ENCODE assay signal across 19 mouse cellular contexts in the genomic region with DNA sequence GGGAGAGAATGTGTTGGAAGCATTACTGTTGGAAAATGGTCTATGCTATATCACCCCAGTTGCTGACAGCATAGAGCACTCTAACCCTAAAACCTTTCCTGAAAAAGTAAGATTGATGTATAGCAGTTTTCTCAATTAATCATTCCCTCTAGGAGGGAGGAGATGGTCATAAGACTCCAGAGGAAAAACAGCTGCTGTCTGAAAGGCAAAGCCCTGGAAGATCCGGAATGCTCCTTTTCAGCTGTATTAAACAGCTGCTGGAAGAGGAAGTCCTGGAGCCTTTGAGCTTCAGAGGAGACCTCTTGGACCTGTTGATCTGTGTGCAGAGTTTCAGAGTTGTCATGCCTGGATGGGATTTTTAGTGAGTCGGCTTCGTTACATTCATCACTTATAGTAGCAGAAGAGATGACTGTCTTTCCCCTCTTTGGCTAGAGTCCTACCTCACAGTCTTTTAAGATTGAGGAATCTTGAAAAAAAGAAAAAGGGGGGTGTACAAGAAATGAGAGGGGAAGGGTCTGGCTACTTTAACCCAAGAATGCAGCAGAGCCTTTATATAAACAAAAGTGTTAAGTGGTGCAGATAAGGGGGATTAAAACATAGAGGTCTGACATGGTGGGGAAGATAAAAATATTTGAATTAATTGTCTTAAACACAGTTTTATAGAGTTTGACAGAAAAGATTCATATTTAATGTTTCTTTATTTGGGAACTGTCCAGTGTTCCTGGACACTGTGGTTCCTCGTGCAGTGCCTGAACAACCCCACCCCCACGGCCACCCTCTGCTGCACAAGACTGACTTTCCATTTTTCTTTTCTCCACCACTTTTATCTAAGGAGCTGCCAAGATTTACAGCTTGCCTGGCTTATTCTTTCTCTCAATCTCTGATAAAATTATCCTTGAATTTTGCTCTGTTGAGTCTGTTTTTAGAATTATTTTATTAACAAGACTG.
DNase-seq lines count a peak whose midpoint lies in the region; ATAC-seq lines count a peak whose summit lies in the region.
"Had no signal": no experiment of that assay in that cellular context is flagged by ENCODE, and none has a peak within 500 bp of the region (broad histone marks: within the 10 kb centered on the region; RNA-seq: fewer than 3 reads in every experiment).

No protein-coding gene starts in this region.

- H3K4me1 ChIP-seq in hindbrain, embryonic 15.5 days (replicated peaks) = peaks cover 8% of the 10 kb centered on the region
- H3K4me1 ChIP-seq in hindbrain, embryonic 12.5 days = no peaks in the 10 kb centered on the region
- no peaks in the 10 kb centered on the region for H3K4me1 ChIP-seq in intestine, embryonic 15.5 days (replicated peaks)
- no peaks in the 10 kb centered on the region for H3K4me1 ChIP-seq in stomach, embryonic 15.5 days
- H3K4me1 ChIP-seq: limb, embryonic 15.5 days; liver, embryonic 15.5 days; neural tube, embryonic 13.5 days had no signal

- WGBS in hindbrain, embryonic 15.5 days = 55% methylated on average over 5 of the region's 5 CpGs
- 61% methylated on average over 5 of the region's 5 CpGs for WGBS in hindbrain, embryonic 12.5 days
- 33% methylated on average over 5 of the region's 5 CpGs for WGBS in intestine, embryonic 15.5 days
- WGBS in stomach, embryonic 15.5 days = 31% methylated on average over 5 of the region's 5 CpGs

- no peaks in the 10 kb centered on the region for H3K9me3 ChIP-seq in hindbrain, embryonic 15.5 days
- no peaks in the 10 kb centered on the region for H3K9me3 ChIP-seq in hindbrain, embryonic 12.5 days (replicated peaks)
- no peaks in the 10 kb centered on the region for H3K9me3 ChIP-seq in intestine, embryonic 15.5 days
- no peaks in the 10 kb centered on the region for H3K9me3 ChIP-seq in stomach, embryonic 15.5 days
- H3K9me3 ChIP-seq: limb, embryonic 15.5 days; liver, embryonic 15.5 days; neural tube, embryonic 13.5 days had no signal

- no peak for ATAC-seq in hindbrain, embryonic 15.5 days (ENCODE audit: low FRiP score, low read depth)
- ATAC-seq in hindbrain, embryonic 12.5 days (ENCODE audit: low FRiP score) = no peak
- peak; percentile 58; the same call in 1 of the 2 replicates for ATAC-seq in intestine, embryonic 15.5 days
- peak; percentile 60; the same call in 1 of the 2 replicates for ATAC-seq in stomach, embryonic 15.5 days (ENCODE audit: insufficient read depth, low FRiP score, low read depth)
- no peak for ATAC-seq in erythroblast, adult 5-6 weeks (replicated peaks; ENCODE audit: low FRiP score, poor library complexity, severe bottlenecking)
- ATAC-seq: forebrain, embryonic 14.5 days; inflammation-experienced regulatory T-cells, adult 6 months; lung, postnatal 0 days had no signal

- H3K4me2 ChIP-seq in hindbrain, embryonic 15.5 days = no peak overlapping the region
- no peak overlapping the region for H3K4me2 ChIP-seq in hindbrain, embryonic 12.5 days (replicated peaks)
- no peak overlapping the region for H3K4me2 ChIP-seq in intestine, embryonic 15.5 days (replicated peaks)
- H3K4me2 ChIP-seq in stomach, embryonic 15.5 days = no peak overlapping the region
- H3K4me2 ChIP-seq: limb, embryonic 15.5 days; liver, embryonic 15.5 days; neural tube, embryonic 13.5 days had no signal

- DNase-seq in kidney, postnatal 14 days = peak; percentile 16
- DNase-seq in kidney, adult 11 months = no peak
- DNase-seq: cerebellum, adult 9-11 months; gastrocnemius, postnatal 14 days; heart, adult 2 months; midbrain, embryonic 14.5 days; right cerebral cortex, postnatal 25 days had no signal

- no peak overlapping the region for H3K4me3 ChIP-seq in hindbrain, embryonic 15.5 days
- H3K4me3 ChIP-seq in hindbrain, embryonic 12.5 days = no peak overlapping the region
- no peak overlapping the region for H3K4me3 ChIP-seq in intestine, embryonic 15.5 days (replicated peaks)
- no peak overlapping the region for H3K4me3 ChIP-seq in stomach, embryonic 15.5 days (replicated peaks)
- H3K4me3 ChIP-seq: erythroblast, embryonic 14.5 days; heart, adult 2 months; limb, embryonic 15.5 days; liver, embryonic 15.5 days; neural tube, embryonic 13.5 days had no signal

- H3K9ac ChIP-seq in hindbrain, embryonic 15.5 days = no peak overlapping the region
- H3K9ac ChIP-seq in hindbrain, embryonic 12.5 days = no peak overlapping the region
- no peak overlapping the region for H3K9ac ChIP-seq in intestine, embryonic 15.5 days
- no peak overlapping the region for H3K9ac ChIP-seq in stomach, embryonic 15.5 days
- H3K9ac ChIP-seq: limb, embryonic 15.5 days; liver, embryonic 15.5 days; neural tube, embryonic 13.5 days had no signal

- H3K27ac ChIP-seq in hindbrain, embryonic 15.5 days (replicated peaks) = 0 out of 2 replicates have a peak overlapping the region, but pooled peaks have one; percentile 28
- H3K27ac ChIP-seq in hindbrain, embryonic 12.5 days = no peak overlapping the region
- no peak overlapping the region for H3K27ac ChIP-seq in intestine, embryonic 15.5 days
- no peak overlapping the region for H3K27ac ChIP-seq in stomach, embryonic 15.5 days
- H3K27ac ChIP-seq: heart, adult 2 months; limb, embryonic 15.5 days; liver, embryonic 15.5 days; neural tube, embryonic 13.5 days had no signal

- no peaks in the 10 kb centered on the region for H3K36me3 ChIP-seq in hindbrain, embryonic 15.5 days
- H3K36me3 ChIP-seq in hindbrain, embryonic 12.5 days = no peaks in the 10 kb centered on the region
- H3K36me3 ChIP-seq in intestine, embryonic 15.5 days = no peaks in the 10 kb centered on the region
- H3K36me3 ChIP-seq in stomach, embryonic 15.5 days = no peaks in the 10 kb centered on the region
- H3K36me3 ChIP-seq: limb, embryonic 15.5 days; liver, embryonic 15.5 days; neural tube, embryonic 13.5 days had no signal

- H3K27me3 ChIP-seq in hindbrain, embryonic 15.5 days = no peaks in the 10 kb centered on the region
- no peaks in the 10 kb centered on the region for H3K27me3 ChIP-seq in hindbrain, embryonic 12.5 days
- H3K27me3 ChIP-seq in intestine, embryonic 15.5 days (replicated peaks) = no peaks in the 10 kb centered on the region
- H3K27me3 ChIP-seq in stomach, embryonic 15.5 days (replicated peaks) = no peaks in the 10 kb centered on the region
- H3K27me3 ChIP-seq: limb, embryonic 15.5 days; liver, embryonic 15.5 days; neural tube, embryonic 13.5 days had no signal

Comparison
In these comparisons a context has a peak if more than half of its experiments do, and no peak if none do; other contexts are left out.
1. ATAC-seq: peak in intestine, embryonic 15.5 days (single experiment) and stomach, embryonic 15.5 days (single experiment); none in hindbrain, embryonic 15.5 days (single experiment), hindbrain, embryonic 12.5 days (single experiment) and erythroblast, adult 5-6 weeks (single experiment).